Mouse (Mus musculus) frontal cortex, adult 2 months (tissue): ENCODE results near the gene Tlnrd1. TPM values are rescaled to one million over a fixed set of nuclear protein-coding genes. Genes with fewer than 3 reads are reported as not detected.

ENCODE experiments used
- DNase-seq, 2 experiments: peaks; one replicate each; pipeline ENCODE4 v3.0.0; 2022; ENCODE audit warnings: low spot score in 1 of 2; ENCODE audit errors: extremely low spot score in 1 of 2
- polyA plus RNA-seq: library from polyadenylated mRNA; depleted of rRNA; stranded (reverse); fragments of >200 nt; gene quantifications from 2 replicates; pipeline ENCODE4 v1.2.3, GENCODE M21; 2012; rRNA removed

Gene Tlnrd1
- polyA plus RNA-seq, 1 experiment, result 14.8 TPM

DNA sequence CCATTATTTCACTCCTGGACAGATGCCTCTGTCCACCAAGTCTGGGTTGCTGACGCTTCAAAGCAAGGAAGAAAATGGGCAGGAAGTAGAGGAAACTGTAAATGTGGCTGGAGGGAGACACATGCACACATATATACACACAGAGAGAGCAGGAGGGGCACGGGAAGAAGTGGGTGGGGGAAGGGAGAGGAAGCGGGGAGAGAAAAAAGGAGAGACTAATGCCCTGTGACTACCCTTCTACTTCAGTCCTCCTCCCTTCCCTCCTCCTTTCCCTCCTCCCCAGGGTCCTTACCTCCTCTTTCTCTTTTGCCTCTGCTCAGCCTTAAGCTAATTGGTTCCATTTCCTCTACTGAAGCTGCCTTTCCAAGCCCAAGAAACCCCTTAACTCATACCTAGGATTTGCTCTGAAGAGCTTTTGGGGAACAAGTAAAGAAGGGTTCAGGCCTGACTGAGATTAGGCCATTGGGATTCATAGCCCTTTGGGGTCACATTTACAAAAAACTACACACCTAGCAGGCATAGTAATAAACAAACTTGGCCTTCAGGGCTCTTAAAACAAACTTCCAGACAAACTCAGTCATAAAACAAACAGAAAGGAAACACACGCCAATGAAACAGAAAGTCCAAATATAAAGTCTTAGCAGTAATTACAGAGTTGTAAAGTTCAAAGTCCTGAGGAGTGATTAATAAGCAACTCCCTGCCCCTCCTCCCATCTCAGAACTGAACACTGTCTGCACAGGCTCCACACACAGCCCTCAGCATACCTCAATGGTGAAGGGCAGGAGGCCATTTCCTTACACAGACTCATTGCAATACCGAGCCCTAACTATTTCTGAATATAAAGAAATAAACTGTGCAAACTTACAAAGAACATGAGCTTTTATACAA is 36.7 kb downstream of the Tlnrd1 start:
- no peak for DNase-seq

DNA sequence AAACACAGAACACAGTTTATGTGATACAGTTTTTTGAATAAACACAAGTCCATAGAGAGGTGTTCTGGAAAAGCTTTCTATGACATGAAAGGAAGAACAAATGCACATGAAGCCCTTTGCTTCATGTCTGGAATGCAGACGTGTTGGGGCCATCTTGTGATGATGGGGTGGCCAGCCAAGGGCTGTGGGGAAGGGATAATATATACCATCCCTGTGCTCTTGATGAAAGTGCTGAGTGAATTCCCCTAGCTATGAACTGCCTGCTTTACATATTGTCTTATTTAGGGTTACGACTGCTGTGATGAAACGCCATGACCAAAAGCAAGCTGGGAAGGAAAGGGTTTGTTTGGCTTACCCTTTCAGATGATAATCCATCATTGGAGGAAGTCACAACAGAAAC is 39.3 kb downstream of the Tlnrd1 start:
- DNase-seq, result no peak

DNA sequence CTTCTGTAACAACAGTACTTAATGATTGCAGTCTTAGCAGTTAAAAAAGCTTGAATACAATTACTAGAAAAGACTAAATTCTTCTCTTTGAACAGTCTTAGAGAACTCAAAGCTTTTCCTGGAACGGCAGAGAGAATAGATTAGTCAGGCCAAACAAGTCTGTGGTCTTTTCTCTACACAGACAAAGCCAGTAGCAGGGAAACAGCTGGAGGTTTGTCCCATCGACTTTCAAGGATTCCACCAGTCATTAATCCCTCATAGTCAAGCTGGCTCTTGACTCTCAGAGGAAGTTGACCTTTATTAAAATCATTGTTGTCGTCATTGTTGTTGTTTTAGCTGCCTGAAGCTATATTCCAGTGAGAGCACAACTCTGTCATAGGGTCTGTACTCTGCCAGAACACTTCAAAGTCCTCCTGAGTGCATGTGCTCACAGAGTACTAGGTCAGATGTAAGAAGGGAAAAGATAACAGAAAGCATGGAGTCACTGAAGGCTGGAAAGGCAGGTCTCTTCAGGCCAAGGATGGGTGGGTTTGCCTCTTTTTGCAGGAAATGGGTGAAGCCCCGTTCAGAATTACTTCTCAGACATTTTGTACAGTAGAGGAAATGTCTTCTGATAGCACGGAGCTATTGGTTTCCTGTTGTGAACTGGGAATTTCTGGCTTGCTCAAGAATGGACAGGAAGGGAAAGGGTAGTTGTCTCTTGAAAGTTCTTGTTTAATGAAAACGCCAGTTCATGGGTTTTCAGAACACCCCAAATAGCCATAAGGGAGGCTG is 41.4 kb downstream of the Tlnrd1 start:
- DNase-seq, result no peak

DNA sequence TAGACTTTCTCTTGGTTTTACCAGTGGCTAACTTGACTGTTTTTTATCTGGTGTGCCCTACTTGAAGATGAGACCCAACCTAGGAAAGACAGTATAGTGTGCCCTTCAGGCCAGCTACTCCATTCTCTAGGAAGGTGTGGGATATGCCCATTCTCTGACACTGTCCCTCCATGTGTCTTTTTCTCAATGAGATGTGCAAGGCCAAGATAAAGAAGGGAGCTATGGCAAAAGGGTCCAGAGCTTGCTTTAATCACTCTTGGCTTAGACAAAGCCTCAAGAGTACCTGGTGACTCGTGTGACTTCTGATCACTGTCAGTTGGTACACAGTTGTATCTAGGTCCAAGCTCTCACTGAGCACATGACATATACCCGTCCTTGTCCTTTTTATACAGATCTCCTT is 44.0 kb downstream of the Tlnrd1 start:
- no peak for DNase-seq

DNA sequence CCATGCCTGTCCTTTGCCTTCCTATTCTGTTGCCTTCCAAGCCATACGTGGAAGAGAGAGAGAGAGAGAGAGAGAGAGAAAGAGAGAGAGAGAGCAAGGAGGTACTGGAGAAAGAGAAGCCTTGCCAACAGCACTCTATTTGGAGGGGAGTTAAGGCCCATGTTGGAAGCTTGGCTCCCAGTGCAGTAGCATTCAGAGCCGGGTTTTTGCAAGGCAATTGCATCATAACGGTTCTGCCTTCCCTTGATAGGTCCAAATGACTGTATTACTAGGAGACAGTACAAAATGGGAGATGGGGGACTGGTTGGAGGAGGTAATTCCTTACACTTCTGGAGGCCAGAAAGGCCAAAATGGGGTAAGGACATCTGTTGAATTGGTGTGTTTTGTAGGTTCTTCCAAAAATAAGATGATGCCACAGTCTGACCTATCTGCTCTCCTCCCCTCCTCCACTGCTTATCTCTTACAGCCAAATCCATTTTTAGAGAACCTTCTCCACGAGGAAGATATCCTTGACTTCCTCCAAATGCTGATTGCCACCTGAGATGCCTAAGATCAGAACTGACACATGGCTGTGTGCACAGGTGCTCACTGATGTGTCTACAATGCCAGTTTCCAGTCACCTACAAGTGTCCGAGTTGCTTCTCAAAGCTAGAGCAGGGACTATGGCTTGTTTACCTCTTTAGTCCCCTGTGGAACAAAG is 45.4 kb downstream of the Tlnrd1 start:
- no peak for DNase-seq

Other genes starting within 250 kb of the Tlnrd1 start
- 1.5 and 2.0 TPM in 2 replicates for gene Il16, start 138.6 kb downstream of the Tlnrd1 start, polyA plus RNA-seq
- gene Cfap161, start 89.4 kb downstream of the Tlnrd1 start, polyA plus RNA-seq, result 0.58 and 0.84 TPM in 2 replicates
- gene Mesd, start 161 bp upstream of the Tlnrd1 start, polyA plus RNA-seq, result 29.5 and 33.9 TPM in 2 replicates
- gene Cemip, start 202.2 kb upstream of the Tlnrd1 start, polyA plus RNA-seq, result 5.3 and 6.1 TPM in 2 replicates